Mouse (Mus musculus): ENCODE measurements around the gene Trim67.

DNA sequence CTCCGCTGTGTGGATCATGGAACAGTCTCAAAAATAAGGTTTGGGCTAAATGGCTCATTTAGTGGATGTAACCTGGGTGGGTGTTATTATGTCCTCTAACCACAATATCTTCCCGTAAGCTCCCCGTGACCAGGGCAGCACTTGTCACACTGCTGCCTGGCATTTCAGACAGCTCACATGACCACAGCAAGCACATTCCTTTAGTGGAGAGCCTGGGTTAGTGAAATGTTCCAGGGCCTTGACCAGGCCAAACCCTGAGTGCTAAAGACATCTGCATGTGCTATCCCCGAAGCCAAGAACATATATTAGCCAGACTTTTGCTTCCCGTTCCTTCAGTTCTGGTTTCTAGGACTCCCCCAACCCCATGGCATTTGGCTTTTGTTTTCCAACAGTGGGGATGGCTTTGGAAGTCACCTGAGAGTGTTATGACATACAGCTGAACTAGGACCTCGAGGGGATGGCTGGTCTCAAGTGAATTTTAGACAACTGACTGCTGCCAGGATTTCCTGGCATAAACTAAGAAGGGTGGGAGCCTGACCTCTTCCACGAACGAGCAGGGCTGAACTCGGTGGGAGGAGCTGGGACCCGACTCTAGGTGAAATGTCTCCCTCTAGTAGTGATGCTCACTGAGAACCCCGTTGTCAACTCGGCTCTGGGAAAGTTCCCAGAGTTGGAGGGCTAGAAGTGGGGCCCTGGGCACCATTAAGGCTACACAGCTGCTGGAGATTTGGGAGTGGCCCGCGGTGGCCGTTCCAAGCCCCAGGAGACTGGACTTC is 40.7 kb downstream of the Trim67 start:
- TF ChIP-seq CTCF (IDR thresholded peaks at IDR 0.05; ENCODE audit: control insufficient read depth, insufficient read depth, low read length) (no peak), POLR2A (IDR thresholded peaks at IDR 0.05; ENCODE audit: borderline replicate concordance, control insufficient read depth, low read depth, low read length) (no peak)
